Mouse (Mus musculus) left cerebral cortex, postnatal 10 days (tissue): Measurements from ENCODE around the gene Ss18l1. TPM values are rescaled to one million over a fixed set of nuclear protein-coding genes. Genes with fewer than 3 reads are reported as not detected.
A peak's percentile ranks its signal among the peaks of the same experiment; 100 is the strongest.

ENCODE experiments used
- DNase-seq, 2 experiments: peaks; one replicate each; pipeline ENCODE4 v3.0.0; 2021 to 2022; ENCODE audit warnings: low spot score in 2 of 2, mixed read lengths in 1 of 2; ENCODE audit errors: extremely low spot score in 1 of 2
- intact Hi-C: fragments of 180-260 bp; cut with DNase I; formaldehyde crosslinking; loops from one replicate; pipeline ENCODE4 v1.15.1; 2025
- total RNA-seq, 2 experiments: library from RNA; stranded (reverse); gene quantifications; 2 replicates each; pipeline ENCODE4 v1.2.3; 2021

Gene Ss18l1
- 10 to 100 TPM; 35.8 to 37.3 TPM for total RNA-seq

DNA sequence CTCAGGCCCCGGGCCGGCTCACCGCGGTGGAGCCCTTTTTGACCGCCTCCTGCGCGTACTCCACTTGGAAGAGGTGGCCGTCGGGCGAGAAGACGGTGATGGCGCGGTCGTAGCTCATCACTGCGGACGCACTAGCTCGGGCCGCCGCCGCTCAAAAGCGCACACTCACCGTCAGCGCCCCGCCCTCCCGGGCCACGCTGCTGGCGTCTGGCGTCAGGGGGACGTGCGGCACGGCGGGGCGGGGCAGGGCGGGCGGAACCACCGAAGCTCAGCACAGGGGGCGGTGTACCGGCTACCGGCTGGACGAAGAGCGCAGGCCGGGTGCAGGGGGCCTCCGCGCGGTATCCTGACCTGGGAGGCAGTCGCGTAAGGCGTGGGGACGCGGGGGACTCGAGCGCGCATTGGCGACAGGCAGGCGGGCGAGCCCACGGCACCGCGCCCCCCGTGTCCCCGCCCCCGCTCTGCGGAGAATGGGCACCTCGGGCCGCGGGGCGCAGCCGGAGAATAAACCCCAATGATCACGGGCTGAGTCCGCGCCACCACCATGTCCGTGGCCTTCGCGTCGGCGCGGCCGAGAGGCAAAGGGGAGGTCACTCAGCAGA lies at the start of gene Ss18l1, which contains the start of gene Psma7:
TSS of gene Ss18l1 (plus strand) at position 254 of the 602 bp plus-strand sequence.
TSS of gene Psma7 (minus strand) at position 178 of the 602 bp plus-strand sequence.
- intact Hi-C loops = no loop called here
- DNase-seq = peak; percentile 80 to 96

- no peak for DNase-seq
- intact Hi-C loops = no loop called here
Observed at GRCm38 (mm10) chr2:179993071-179993470, 49.2 kb upstream of the Ss18l1 start.

DNA sequence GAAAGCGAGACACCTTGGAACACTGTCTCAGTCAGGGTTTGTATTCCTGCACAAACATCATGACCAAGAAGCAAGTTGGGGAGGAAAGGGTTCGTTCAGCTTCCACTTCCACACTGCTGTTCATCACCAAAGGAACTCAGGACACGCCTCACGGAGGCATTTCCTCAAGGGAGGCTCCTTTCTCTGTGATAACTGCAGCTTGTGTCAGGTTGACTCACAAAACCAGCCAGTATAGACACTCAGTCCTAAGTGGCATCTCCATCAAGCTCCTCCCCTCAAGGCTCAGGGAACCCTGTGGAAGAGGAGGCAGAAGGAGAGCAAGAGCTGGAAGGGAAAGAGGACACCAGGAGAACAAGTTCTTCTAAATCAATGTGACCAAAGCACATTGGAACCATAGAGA lies 43.9 kb upstream of the Ss18l1 start:
- intact Hi-C loops = no loop called here
- DNase-seq = no peak

GRCm38 (mm10) chr2:180001635-180002034 lies 40.7 kb upstream of the Ss18l1 start:
- intact Hi-C loops = no loop called here
- DNase-seq = no peak

DNA sequence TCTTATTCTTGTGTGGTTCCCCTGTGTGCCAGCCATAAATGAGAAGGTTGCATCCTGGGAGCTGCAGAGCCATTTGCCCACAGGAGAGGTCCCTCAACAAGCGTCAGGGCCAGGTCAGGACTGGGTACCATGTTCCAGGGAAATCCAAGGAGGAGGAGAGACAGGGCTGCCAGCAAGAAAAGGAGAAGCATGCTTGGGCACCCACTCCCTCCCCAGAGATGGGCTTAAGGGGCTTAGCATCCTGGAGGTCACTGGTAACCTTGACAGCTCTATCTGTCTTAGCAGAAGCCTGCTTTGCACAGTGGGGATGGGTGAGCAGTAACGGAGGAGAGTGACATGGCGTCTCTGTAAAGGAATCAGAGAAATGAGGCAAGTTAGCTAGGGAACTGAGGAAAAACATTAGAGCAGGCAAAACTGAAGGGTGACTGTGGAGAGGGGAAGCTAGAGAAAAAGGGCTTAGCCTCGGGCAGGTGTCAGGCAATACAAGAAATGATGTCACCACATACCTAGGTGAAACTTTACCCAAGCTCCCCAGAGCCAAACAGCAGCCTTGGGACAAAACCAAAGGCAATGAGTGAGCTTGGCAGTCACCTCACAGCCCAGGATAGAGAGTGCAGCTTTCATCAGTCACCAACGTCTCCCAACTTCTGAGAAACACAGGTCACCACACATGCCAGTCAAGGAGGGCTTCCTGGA lies 36.5 kb upstream of the Ss18l1 start:
- DNase-seq = no peak
- intact Hi-C loops = no loop called here

GRCm38 (mm10) chr2:180006352-180007017 lies 35.8 kb upstream of the Ss18l1 start:
- intact Hi-C loops = no loop called here
- no peak for DNase-seq

- intact Hi-C loops = no loop called here
- DNase-seq = no peak
Observed at GRCm38 (mm10) chr2:180010686-180011085, 31.6 kb upstream of the Ss18l1 start.

DNA sequence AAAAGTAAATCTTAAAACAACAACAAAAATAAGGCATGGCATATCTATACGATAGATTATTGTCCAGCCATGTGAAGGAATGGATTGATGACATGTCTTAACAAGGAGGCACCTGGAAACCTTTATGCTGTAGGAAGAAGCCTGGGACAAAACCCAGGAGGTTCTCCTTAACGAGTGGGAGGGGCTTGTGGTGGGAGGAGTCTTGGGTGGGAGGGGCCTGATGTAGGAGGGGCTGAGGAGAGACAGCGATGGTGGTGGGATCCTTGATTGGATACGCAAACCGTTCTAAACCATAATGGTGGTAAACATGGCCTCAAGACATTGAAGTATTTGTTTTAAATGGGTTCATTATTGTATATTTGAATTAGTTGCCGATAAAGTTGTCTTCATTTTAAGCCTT lies 30.9 kb upstream of the Ss18l1 start:
- intact Hi-C loops = no loop called here

DNA sequence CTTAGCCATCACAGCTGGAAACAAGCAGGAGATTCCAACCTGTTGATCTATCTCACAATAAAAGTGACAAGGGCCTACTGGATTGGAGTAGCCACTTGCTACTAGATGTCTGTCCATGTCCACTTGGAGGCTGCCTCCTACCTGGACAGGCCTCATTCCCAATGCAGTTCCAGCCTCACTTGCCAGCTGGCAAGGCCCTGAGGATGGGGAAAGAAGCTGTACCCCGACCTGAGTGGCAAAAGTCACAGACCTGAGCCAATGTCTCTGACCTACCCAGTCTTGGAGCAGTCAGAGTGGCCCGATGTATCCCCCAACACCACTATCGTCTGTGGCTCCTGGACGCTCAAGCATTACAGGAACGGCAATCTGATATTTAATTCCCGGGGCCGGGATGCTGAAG lies 28.6 kb upstream of the Ss18l1 start:
- DNase-seq = no peak
- intact Hi-C loops = no loop called here

More for the DNA sequence above, 30.9 kb upstream of the Ss18l1 start:
- DNase-seq = no peak

- no peak for DNase-seq
- intact Hi-C loops = no loop called here
Observed at GRCm38 (mm10) chr2:180017632-180018031, 24.7 kb upstream of the Ss18l1 start.

- DNase-seq = no peak
- intact Hi-C loops = no loop called here
Observed at GRCm38 (mm10) chr2:180018573-180018972, 23.7 kb upstream of the Ss18l1 start.

DNA sequence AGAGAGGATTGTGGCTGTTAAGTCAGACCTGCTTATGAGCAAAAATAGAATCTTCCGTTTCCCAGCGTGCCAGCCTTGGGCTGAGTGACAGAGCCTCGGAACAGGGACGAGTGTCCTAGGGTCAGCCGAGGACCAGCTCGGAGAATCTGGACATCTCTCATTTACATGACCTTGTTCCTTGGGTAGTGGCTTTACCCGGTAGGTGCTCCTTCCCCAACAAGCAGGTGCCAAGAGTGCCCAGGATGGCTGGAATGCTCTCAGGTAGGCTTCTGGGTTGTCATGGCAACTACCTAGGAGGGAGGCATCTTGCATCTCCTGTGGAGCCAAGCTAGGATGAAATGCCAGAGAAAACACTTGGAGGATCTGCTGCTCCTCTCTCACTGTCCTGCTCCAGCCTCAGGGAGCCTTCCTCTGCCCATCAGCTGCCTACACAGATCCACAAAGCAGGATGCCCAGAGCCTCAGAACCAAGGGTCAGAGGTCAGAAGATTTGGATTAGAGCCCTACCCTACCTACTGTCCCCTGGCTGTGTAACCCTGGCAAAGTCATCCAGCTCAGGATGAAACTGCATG lies 22.1 kb upstream of the Ss18l1 start:
- no peak for DNase-seq
- intact Hi-C loops = no loop called here

GRCm38 (mm10) chr2:180020919-180021318 lies 21.4 kb upstream of the Ss18l1 start:
- intact Hi-C loops = no loop called here
- no peak for DNase-seq

- intact Hi-C loops = no loop called here
- DNase-seq = no peak
Observed at GRCm38 (mm10) chr2:180022751-180023150, 19.6 kb upstream of the Ss18l1 start.

GRCm38 (mm10) chr2:180024401-180025098 lies 17.8 kb upstream of the Ss18l1 start, which contains the start of gene Lsm14b:
Lsm14b (plus strand) TSS chr2:180024987.
- intact Hi-C loops = loop anchor here (2.0 to 5.0 kb wide), 2 partner anchors 48 to 107 kb away; partner anchors contain the start of gene Taf4
- peak; percentile 97 to 98 for DNase-seq

DNA sequence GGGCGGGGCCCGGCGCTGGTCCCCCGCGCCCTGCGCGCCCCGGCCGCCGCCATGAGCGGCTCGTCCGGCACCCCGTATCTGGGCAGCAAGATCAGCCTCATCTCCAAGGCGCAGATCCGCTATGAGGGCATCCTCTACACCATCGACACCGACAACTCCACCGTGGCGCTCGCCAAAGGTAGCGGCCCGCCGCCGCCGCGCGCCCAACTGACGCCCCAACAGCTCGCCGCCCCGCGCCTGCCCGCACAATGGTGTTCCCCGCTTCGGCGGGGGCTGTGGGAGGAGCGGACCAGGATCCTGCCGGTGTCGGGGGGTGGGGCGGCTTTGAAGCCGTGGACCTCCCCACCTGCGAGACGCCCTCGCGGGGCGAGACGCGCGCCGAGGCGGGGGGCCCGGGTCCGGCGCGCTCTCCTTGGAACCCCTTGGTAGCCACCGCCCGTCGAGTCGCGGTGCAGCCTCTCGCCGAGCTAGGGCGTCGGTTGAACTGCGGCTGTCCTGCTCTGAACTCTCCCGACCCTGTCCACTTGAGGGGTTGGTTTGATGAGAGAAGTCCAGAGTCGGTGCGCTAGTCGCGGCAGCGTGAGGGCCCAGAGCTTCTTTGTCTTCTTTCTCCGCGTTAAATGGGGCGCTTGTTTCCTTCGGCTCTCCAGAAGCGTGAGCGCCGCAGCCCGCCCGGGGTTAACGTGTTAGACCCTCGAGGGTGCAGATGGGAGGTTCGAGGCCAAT lies 17.0 kb upstream of the Ss18l1 start:
- intact Hi-C loops = loop anchor here (2.0 to 5.0 kb wide), 2 partner anchors 48 to 108 kb away; partner anchors contain the start of gene Taf4
- peak in 1 of 2 experiments; percentile 81 for DNase-seq

DNA sequence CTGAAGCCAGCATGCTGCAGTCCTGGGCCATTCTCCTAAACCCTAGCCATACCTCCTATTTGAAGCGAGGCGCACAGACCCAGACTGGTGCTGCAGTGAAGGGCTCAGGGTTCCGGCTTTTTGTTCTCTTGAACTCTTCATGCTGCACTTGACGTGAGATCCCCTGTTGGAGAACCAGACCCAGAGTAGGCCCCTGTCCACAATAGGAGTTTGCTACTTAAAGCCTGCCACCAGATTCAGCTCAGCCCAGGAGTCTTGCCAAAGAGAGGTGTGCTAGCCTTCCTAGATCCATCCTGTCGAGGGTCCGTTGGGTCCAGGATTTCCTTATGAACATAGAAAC lies 16.5 kb upstream of the Ss18l1 start:
- DNase-seq = no peak
- intact Hi-C loops = loop anchor here (2.0 to 5.0 kb wide), 2 partner anchors 49 to 109 kb away; partner anchors contain the start of gene Taf4

GRCm38 (mm10) chr2:180027768-180028167 lies 14.5 kb upstream of the Ss18l1 start:
- intact Hi-C loops = loop anchor here (5.0 kb wide), 1 partner anchor 110 kb away; no protein-coding TSS in a partner anchor
- DNase-seq = no peak
